Mouse (Mus musculus) G1E (cell line): Measurements from ENCODE around the gene Pde10a.

Experiments
- CTCF ChIP-seq: IDR thresholded peaks from 2 replicates; pipeline ENCODE4 v1.5.1; 2012; ENCODE audit warnings: low read depth, low read length, inconsistent platforms, mixed read lengths
- GATA1 ChIP-seq: IDR thresholded peaks from 2 replicates; pipeline ENCODE4 v1.6.1; 2012; ENCODE audit warnings: borderline replicate concordance, low read length, inconsistent platforms, mixed read lengths
- TAL1 ChIP-seq: conservative IDR thresholded peaks from 2 replicates; pipeline ENCODE4 v1.6.1; 2012; ENCODE audit warnings: low read depth, low read length, inconsistent platforms, mixed read lengths

DNA sequence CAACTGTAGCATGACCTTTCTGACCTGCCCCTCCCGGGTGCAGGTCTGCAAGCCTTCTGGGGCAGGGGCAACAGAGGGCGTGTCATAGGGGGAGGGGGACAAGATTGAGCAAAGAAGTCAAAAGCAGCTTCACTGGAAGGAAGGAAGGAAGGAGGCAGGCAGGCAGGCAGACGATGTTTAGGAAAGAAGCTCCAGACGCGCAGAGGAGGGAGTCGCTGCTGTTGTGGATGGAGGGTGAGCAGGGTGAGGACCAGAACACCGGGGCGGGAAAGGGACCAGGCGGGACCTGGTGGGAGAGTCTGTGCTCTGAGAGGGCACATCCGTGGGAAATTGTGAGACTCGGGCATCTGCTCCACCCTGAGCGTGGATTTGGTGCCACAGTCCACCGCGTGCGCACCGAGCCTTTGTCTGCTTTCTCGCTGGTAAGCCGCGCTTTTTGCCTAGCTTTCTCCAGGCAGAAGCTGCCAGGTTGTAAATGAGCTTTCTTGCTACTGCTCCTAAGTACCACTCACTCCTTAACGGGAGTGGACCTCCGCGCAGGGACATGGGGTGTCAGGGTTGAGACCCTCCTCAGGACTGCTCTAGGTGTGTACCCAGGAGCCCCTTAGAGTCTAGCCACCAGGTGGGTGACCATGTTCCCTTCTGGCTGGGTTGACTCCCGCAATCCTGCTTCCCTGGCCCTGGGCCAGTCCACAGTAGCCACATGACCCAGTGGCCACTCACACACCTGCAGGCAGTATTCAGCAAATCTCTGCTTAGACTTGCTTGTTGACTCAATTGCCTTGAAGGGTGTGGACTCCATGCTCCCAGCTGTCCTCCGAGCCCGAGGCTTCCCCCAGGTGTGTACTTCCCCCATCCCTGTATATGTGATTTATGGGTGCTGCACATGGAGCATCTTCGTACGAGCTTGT is 278.0 kb downstream of the Pde10a start:
- TF ChIP-seq CTCF (no peak), GATA1 (no peak), TAL1 (no peak)
